Mouse (Mus musculus) thymus, postnatal 14 days (tissue): ENCODE measurements around the gene Plod2.

Experiments
- DNase-seq: peaks from one replicate; pipeline ENCODE4 v3.0.0; 2021

Gene Plod2

DNA sequence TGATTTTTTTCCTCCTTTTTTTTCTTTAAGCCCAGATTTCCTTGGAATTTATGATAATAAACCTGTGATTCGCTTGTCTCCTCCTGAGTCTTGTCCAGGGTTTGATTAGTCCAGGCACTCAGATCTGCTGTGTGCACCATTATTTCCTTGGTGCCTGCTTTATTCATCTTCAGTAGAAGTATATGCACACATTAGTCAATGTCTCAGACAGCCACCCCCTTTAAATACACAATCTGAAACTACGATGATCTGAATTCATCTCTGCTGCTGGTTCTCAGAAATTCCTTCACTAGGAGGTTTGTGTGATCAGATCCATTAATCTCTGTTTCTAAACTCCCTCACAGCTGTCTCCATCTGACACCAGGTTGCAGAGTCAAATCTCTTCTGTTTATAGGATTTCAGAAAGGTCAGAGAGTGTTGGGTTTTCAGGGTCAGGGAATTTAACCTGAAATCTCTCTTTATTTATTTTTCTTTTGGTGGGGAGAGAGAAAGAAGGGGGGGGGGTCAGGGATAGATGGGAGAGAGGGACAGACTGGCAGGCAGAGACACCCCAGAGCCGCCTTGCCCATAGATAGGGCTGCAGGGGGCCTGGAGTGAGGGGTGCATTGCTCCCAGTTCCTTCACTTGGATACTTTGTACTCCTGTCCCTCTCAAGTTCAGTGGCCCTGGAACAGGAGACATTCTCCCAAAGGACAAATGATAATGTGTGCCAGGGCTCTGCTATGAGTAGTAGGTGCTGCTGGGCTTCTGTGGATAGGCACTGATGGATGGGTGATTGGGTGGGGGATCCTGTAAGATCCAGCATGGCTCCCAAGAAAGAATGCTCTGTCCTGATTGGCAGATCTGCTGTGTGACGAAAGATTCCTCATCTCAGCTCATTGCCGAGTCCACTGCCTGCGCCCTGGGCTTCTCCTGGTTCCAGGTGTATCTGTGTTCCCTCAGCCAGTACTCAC is 13.3 kb downstream of the Plod2 start:
- no peak for DNase-seq

DNA sequence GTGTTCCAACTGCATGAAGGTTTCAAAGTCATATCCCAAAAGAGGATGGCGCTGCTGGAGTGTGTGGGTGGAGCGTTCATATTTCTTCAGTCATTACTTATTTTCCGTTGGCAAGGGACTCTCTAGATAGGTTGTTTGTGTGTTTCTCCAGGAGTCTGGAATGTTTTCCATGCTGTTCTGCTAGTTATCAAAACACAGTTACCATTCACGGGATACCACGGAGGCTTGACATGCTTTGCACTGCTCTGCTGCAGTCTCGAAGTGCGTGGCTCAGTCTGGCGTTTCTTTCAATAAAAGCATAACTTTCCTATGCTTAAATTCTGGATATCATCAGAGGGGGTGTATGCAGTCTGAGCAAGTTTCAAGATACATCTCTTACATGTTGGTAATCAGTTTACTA is 17.7 kb downstream of the Plod2 start:
- no peak for DNase-seq

DNA sequence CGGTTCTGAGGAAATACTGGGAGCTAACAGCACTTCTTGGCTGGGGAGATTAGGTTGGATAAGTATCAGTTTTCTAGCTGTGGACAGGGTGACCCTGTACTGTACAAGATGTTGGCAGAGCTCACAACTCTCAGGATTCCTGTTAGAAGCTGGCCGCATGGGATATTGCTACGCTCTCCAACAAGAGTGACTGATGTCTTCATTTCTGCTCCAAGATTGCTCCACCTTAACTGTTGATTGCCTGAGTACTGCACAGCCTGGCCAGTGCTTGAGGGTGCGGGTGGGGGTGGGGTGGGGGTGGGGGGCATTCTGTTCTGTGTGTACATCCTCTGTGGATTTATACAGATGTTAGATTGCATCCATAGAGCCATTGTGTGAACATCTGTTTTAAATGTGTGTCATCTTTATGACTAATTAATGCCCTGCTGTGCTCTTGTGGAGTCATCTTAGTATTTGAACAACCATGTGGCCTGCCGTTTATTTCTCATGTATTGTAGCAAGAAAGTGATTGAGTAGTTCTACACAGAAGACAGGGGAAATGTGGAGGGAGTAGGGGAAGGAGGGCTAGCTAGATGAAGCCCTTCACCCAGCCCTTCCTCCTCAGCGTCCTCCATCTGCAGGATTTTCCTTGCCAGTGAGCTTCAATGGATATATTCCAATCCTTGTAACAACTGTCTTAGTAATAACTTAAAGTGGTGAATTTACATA is 19.0 kb downstream of the Plod2 start:
- no peak for DNase-seq

DNA sequence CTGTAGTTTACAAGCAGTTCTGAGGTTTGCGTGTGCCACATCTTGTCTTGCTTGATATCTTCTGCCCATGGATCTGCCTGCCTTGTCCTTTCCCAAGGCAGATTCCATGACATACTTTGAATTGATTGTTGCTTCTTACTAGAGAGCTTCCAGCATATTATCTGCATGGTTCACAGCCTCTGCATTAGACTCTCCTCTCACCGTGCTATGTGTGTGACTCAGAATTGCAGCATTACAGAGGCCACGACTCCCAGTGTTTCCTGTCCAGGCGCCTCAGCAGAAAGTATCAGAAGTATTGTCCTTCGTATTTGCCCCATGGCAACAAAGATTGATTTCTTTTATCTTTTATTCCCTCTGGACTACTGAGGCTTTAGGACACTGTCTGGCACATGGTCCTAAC is 20.4 kb downstream of the Plod2 start:
- DNase-seq = no peak

DNA sequence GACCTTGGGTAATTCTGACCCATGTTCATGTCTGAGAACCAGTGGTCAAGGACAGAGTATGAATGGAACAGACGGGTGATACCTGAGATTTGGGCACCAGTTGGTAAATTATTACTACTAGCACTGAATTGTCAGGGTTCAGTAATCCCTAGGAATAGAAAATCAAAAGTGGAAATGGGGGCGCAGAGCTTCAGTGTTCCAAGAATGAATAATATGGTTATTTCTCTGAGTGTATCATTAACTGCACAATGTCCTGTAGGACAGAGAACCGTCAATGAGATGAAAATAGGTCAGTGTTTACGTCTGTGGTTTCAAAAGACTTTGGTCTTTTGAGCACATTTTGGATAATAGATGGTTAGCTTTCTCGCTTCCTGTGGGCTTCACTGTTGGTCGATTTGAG is 21.3 kb downstream of the Plod2 start:
- no peak for DNase-seq

DNA sequence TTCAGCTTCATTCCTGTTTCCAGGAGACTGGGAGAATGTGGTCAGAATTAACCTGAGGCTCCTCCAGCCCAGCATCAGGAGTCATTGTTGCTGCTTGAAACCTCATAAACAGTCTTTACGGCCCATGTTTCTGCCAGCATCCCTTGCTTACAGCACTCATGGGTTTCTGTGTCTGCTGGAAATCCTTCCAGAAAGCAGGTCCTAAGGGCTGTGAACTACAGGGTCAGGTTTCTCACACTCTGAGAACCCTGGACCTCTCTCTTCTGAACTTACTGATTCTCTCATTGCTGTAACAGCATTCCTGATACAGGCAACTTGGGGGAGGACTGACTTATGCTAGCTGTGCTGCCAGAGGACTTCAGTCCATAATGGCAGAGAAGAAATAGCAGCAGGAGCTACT is 22.4 kb downstream of the Plod2 start:
- no peak for DNase-seq

DNA sequence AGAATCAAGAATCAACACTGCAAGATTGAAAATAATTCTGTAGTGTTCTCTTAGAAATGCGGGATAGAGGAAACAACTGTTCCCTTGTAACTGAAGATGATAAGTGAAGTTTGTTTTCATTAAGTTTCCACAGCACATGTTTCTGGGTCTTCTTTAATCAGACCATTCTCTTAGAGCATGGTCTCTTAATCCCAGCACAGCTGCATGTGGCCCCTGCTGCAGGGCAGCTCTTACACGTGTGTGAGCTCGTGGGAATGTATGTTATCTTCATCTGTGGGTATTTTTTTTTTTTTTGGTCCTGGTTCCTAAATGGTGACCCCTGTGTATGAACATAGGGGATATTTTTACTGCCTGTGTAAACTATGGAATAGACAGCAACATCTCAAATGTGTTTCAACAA is 24.2 kb downstream of the Plod2 start:
- no peak for DNase-seq

DNA sequence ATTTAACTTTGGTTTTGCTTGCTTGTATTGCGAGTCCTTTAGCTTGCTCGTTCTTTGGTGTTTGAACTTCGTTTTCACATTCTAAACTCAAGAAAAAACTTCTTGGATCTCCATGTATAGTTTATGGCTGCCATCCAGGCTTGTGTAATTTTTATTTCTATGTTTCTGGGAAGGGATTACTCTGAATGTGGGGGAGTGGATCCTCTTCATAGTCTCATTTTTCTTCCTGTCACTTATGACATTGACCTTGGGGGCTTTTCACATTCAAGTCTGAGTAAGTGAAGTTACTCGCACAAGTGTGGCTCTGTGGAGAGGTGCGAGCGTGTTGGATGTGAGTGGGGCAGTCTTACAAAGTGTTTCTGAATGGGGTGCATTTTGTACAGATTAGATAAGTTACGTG is 25.5 kb downstream of the Plod2 start:
- DNase-seq = no peak

DNA sequence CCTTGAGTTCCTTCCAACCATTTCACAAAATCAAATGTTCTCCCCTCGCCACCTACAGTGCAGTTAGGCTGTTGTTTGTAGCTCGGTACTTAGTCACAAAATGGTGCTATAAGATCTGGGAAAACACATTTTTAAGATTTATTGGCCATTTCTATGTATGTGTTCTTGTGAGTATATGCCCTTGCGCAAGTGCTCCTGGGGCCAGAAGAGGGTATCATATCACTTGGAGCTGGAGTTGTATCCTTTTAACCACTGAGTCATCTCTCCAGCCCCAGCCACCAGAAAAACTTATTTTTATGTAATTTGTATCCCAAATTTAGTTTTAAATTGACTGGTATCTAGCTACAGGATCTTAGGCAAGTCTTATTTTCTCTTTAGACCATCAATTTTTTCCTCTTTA is 26.8 kb downstream of the Plod2 start:
- no peak for DNase-seq

DNA sequence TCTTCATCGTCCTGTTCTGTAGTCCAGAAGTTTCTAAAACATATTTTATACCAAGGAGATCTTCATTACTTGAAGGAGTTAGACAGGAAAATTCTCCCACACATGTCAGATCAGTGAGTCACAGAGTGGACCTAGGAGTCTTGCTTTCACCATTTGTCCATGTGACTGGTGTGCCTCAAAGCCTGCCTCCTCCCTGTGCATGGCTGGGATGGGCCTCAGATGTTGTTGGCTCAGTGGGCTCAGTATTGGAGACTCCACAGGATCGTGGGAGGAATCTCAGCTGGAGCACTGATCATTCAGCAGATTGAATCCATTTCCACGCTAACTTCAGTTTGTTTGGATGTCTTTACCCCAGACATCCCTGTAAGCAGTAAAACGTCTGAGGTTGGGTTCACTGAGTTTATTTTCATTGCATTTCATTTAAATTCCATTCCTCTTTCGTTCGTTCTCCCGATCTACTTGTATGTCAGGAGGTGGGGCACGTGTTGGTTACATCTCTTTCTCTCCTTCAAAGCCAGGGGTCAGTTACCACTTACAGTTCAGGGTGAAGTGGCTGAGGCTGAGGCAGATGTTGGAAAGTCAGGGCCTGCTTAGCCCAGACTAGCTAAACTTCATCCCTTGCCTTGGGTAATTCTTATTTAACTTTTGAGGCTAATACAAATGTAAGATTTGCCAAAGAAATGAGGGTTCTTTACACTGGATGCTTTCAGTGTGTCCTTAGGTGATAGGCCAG is 30.5 kb downstream of the Plod2 start:
- no peak for DNase-seq

DNA sequence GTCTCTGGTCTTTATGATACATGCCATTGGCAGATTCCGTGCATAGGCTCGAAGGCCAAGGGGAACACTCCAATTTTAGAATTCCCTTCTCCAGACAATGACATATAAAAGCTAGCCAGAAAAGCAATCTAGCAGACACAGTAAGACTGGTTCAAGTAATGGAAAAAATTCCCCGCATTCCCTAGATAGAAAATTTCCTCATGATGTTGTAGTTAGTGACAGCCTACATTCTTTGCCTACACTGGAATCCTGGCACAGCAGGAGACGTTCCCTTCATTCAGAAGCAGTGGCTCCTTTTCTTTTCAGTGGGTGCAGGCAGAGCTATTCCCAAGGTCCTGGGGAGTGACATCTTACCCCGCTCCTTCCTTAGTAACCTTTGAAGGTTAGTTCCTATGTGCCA is 41.9 kb downstream of the Plod2 start:
- DNase-seq = no peak

DNA sequence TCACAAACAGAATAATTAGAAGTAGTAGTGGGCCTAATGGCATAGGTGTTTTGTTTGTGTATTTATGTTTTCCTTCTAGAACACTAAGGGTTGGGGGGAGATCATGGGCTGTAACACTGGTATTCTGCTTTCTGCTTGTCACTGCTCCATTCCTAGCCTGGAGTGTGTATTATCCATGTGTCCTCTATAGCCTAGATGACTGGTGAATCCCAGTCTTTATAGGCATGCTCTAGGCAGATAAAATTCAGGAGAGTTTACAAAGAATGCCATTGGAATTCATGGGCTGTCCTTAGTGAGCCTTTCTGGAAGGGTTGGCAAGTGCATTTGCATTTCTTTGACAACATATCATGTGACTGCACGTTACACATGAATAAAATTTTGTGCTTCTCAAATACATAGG is 44.0 kb downstream of the Plod2 start:
- no peak for DNase-seq

DNA sequence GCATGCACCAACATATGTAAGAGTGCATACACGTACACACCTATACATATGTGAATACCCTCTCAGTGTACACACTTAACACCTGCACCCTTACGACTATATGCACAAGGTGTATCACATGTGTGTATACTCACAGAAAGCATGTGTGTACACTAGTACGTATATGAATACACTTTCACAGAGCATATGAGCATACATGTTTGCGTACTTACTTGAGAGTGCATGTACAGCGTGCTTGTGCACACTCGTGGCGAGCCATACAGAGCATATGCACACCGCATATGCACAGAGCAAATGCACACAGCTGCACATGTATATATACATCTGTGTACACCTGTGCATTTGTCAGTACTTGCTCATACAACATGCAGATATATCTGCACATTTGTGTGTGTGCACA is 45.4 kb downstream of the Plod2 start:
- DNase-seq = no peak

DNA sequence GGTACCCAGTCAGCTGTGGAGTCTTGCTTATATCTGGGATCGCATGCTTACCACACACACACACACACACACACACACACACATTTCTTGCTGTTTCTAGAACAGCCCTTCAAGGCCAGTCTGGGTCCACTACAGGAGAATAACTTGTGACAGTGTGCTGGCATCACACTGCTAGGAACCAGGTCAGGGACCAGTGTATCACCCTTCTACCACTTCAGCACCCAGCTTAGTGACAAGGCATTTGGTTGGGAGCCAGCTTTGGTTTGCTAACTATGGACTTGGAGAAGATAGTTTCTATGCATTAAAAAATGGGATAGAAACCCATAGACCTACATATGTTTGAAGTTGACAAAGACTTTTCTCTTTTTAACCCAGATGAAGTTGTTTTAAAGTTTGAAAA is 46.2 kb downstream of the Plod2 start:
- DNase-seq = no peak

DNA sequence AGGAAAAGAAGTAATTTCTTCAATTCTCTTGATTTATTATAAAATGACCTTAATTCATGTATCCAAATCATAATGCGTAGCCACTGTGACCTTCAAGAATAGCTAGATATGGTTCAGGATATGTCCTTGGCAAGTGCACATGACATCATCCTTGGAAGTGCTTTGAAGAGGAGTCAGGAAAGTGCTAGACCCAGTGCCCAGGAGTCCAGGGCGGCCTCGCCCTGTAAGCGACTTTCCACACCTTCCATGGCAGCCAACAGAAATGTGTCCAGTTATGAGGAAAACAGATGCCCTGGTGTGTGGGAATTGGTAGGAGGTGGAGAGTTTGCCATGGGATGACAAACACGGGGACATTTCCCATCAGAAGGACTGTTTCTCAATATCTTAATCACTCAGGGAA is 47.0 kb downstream of the Plod2 start:
- no peak for DNase-seq

DNA sequence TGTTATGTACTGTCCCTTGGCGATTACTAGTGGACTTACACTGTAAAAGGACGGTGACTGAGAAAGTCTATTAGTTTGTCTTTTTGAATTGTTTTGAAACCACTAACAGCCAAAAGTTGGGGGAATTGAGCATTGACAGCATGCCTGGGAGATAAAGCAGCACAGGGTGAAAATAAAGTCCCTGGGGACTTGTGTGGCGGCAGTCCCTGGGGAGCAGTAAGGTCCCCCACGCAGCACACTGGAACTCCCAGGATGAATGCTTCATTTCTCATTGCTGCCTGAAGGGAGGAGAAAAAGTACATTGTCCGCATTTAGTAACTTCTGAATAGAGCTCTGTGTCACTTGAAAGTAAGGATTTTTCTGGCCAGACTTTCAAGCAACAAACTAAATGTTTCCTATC is 49.5 kb downstream of the Plod2 start:
- DNase-seq = no peak

DNA sequence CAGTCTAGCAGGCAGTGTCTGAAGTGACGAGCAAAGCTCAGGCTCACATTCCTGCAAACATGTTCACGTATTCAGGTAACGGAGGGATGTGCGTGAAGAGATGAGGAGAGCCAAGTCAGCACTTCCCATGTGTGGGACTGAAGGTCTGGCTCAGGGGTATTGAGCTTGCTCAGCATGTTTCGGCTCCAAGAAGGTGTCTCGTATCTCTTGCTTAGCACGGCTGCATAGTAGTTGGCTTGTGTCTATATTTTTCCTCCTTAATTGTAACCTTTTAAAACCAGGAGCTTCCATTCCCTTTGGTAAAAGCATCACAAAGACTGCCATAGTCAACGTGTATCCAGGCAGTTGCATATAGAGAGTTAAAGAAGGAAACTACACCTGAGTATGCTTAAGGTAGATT is 50.7 kb downstream of the Plod2 start:
- no peak for DNase-seq

DNA sequence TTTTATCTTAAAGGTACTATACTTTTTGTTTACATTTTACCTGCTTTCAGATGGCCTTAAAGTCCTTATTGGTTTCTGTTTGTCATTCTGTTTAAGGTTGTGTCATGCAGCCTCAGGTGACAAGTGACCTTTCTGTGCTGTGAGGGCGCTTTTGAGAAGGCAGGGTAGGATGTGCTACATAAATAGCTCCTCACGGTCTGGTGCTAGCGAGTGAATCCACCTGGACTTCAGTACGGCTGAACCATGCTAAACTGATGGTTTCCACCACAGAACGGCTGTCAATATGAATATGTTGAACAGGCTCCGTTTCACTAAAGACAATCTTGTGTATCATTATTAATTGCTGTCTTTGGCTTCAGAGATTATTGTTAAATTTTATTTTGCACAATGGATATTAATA is 52.5 kb downstream of the Plod2 start:
- DNase-seq = no peak

DNA sequence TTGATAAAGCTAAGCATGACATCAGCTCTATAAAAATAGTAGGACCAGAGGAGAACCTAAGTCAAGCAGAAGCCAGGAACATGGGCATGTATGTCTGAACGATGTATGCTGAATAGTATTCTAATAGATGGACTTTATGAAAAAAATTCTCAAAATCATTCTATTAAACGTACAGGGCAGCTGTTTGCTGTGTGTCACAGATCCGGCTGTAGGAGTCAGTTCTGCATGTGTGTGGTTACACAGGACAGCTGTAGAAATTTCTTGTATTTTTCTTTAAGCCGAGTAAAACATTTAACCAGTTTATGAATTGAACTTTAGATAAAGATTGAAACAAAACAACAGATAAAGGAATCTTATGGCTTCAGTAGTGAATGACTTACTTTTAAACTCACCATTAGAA is 53.3 kb downstream of the Plod2 start:
- no peak for DNase-seq

DNA sequence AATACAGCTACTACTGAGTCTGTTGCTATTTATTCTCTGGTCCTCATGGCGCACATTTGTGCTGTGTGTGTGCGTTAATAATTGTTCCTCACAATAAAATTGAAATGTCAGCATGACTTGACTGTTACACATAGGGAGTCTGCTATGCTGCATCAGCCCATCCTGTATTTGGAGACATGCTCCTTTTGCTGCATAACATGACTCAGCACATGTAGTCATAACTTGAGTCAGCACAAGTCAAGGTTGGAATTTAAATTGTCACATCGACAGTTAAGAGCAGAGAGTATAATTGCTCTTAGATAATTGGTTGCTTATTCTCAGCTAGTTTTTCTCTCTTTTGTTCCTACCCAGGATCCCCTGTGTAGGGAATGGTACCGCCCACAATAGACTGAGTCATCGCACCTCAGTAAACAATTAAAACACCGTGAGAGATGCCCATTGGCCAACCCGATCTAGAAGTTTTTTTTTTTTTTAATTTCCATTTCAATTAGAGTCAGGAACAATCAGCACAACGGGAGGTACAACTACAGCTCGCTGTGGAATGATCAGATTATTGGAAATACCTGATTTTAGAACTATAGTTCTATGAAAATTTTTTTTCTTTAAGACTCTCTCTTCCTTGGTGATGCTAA is 55.0 kb downstream of the Plod2 start:
- no peak for DNase-seq

DNA sequence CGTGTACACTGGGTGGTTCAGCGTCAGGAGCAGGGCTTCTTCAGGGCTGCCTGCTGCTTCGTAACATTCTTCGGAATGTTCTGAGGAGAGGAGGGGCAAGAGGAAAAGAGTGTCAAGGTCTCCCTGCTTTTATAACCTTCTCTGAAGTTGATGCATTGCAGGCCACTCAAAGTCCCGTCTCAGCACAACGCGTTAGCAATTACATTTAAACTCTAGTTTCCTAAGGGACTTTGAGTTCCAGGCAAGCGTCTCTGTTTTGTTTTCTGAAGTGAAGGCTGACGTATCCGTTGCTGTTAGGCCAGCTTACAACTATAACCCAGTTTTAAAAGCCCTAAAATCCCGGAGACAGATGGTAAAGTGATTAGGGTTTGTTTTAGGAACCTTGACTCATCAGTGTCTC is 55.8 kb downstream of the Plod2 start:
- DNase-seq = no peak

DNA sequence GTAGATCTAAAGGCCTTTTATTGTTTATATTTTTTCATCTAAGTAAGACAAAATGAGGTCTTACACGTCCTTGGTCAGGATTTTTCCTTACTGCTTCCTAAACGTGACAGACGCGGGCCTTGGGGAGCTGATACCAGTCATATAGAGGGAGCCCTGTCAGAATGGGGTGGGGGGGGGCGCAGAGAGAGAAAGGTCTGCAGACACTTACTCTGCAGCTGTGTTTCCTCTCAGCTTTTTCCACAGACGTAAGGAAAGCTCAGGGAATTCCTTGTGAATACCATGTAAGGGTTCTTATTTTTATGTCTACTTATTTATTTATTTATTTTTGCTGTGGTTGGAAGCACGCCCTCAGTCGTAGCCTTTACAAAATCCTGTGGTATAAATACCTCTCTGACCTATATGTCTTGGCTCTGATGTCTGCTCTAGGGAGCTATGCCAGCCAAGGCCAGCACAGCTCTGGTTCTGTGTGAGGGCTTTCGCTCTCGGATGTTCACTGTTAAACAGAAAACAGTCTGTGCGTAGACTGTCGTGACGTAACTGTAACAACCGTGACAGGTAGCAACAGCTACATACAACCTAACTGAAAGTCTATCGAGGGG is 58.0 kb downstream of the Plod2 start:
- no peak for DNase-seq

DNA sequence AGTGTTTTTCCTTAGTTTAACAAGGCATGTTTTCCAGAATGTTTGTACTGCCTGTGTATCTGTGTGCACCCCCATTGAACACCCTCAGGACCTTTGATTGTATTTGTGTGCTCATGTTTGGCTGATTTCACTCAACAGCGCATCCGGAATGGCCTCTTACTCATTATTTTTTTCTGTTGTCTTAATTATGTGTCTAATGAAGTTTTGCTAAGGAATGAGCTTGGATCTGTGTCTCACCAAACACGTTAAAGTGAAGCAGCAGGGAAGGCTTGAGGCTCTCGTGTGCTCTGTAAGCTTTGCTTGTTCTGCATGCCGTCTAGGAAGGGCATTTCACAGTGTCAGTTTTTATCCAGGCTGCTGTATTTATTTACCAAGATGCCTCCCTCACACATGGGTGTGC is 59.5 kb downstream of the Plod2 start:
- DNase-seq = no peak
